Mouse (Mus musculus) ES-E14 (cell line): Measurements from ENCODE around the gene Gm3448. TPM values are rescaled to one million over a fixed set of nuclear protein-coding genes. Genes with fewer than 3 reads are reported as not detected.
"Not testable (repeated sequence)": the region's sequence is repeated elsewhere in the genome, so short reads cannot be mapped to it uniquely, and the experiment has no call there.

Experiments used
- DNase-seq: peaks from one replicate; pipeline ENCODE4 v3.0.0-alpha.2; 2013; ENCODE audit warnings: low read depth, low spot score
- H3K27ac ChIP-seq: 2 replicates; pipeline ENCODE4 v1.5.1; 2012; ENCODE audit warnings: low read depth, mild to moderate bottlenecking, low read length, moderate library complexity, mixed read lengths; ENCODE audit not compliant: poor library complexity, insufficient read depth, severe bottlenecking
- H3K36me3 ChIP-seq: 2 replicates; pipeline ENCODE4 v1.6.1; 2012; ENCODE audit warnings: mild to moderate bottlenecking, low read length, moderate library complexity, mixed read lengths; ENCODE audit not compliant: control insufficient read depth, poor library complexity, insufficient read depth, severe bottlenecking
- H3K4me1 ChIP-seq, 2 experiments: fragments of 150-350 bp in 1 of 2; sonication (generic) in 1 of 2; 2 replicates each; pipeline ENCODE4 v1.6.1; 2012; ENCODE audit warnings: low read length in 2 of 2, mild to moderate bottlenecking in 1 of 2, mixed read lengths in 1 of 2; ENCODE audit not compliant: control insufficient read depth in 2 of 2, insufficient read depth in 2 of 2, poor library complexity in 1 of 2
- H3K4me3 ChIP-seq, 2 experiments: fragments of 150-350 bp in 1 of 2; sonication (generic) in 1 of 2; 2 replicates each; pipeline ENCODE4 v1.5.1; 2012; ENCODE audit warnings: low read length in 2 of 2, low read depth in 1 of 2, mild to moderate bottlenecking in 1 of 2, mixed read lengths in 1 of 2; ENCODE audit not compliant: insufficient read depth in 1 of 2, poor library complexity in 1 of 2, severe bottlenecking in 1 of 2
- H3K9ac ChIP-seq: 2 replicates; pipeline ENCODE4 v1.6.1; 2012; ENCODE audit warnings: low read depth, mild to moderate bottlenecking, low read length, mixed read lengths; ENCODE audit not compliant: poor library complexity, insufficient read depth, severe bottlenecking
- H3K9me3 ChIP-seq: fragments of 150-350 bp; sonication (generic); 2 replicates; pipeline ENCODE4 v1.6.1; 2012; ENCODE audit warnings: low read depth, mild to moderate bottlenecking, low read length; ENCODE audit not compliant: control insufficient read depth, insufficient read depth
- in situ Hi-C, 2 experiments: fragments of 600-800 bp; cut with MboI; formaldehyde crosslinking; loops; one replicate each; pipeline ENCODE4 v1.15.1; 2025; ENCODE audit warnings: low sequenced_read_pairs in 2 of 2, inconsistent platforms in 1 of 2; ENCODE audit not compliant: unreplicated experiment in 2 of 2
- total RNA-seq: library from RNA; depleted of rRNA; stranded (reverse); fragments of 300-350 nt; gene quantifications from 2 replicates; pipeline ENCODE4 v1.2.3, GENCODE M21; 2012

Gm3448 gene
- total RNA-seq, 1 experiment = 17.7 TPM

DNA sequence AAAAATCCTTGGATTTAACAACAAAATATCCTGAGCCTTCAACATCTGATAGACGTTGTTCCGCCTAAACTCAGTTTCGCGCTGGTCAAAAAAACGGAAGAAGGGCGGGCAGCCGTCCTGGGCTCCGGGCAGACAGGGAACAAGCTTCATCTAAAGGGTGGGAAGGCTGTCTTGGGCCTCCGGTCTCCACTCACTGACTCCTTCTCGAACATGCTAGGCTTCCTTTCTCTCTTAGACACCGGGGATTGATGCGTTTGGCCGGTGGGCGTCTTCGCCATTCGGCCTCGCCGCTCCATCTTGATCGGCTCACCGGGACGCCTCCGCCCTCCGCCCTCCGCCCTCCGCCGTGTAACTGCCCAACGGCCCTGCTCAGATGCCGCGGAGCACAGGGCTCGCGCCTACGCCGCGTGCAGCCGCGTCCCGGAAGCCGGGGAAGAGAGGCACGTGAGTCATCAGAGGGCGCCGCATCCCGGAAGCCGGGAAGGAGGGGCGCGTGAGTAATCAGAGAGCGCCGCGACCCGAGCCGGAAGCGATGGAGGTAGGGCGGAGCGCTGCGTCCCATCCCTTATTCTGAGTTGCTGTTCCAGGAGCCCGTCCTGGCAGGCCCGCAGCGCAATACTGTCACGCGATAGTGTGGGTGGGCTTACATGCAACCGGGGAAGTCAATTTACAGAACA lies 62.8 kb downstream of the Gm3448 start, which contains the start of the genes 9030025P20Rik and Gm3417:
TSS of gene 9030025P20Rik (plus strand) at position 107 of the 677 bp plus-strand sequence.
TSS of gene Gm3417 (minus strand) at position 429 of the 677 bp plus-strand sequence.
- H3K36me3 ChIP-seq, H3K4me1 ChIP-seq, H3K27ac ChIP-seq, in situ Hi-C loops, DNase-seq, H3K9me3 ChIP-seq: not testable (repeated sequence)
- peak within 1 kb of the TSS; percentile 31; the same call in 1 of the 2 replicates for H3K9ac ChIP-seq
- H3K4me3 ChIP-seq = peak within 1 kb of the TSS; percentile 49 to 58

DNA sequence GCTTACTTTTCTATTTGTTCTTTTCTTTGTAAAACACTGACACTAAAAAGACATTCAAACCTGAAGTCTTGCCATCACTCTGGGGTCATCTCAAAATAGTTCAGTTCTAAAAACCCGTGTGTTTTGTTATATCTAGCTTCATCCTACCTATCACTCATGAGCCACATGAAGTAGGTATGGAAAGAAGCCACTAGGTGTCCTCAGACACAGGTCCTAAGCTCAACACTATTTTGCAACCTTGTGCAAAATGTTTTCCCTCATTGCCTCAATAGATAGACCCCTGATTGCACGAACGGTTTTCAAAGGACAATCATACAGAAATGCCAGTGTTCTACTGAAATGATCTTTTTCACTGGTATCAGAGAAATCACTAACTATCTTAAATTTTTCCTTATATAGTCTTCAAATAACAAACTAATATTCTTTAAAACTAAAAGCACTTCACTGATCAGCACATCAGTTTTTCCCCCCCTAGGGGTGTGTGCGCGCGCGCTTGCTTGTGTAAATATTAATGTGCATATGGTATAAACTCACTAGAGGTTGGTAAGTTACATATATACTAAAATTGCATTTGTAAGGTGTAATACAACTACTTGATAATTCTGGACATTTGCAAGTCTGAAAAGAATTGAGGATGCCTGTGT lies 63.5 kb downstream of the Gm3448 start:
- peak overlapping the region; percentile 31; the same call in 1 of the 2 replicates for H3K9ac ChIP-seq
- H3K36me3 ChIP-seq, H3K27ac ChIP-seq, in situ Hi-C loops, DNase-seq, H3K9me3 ChIP-seq, H3K4me1 ChIP-seq: not testable (repeated sequence)
- peak overlapping the region; percentile 49 to 58 for H3K4me3 ChIP-seq

DNA sequence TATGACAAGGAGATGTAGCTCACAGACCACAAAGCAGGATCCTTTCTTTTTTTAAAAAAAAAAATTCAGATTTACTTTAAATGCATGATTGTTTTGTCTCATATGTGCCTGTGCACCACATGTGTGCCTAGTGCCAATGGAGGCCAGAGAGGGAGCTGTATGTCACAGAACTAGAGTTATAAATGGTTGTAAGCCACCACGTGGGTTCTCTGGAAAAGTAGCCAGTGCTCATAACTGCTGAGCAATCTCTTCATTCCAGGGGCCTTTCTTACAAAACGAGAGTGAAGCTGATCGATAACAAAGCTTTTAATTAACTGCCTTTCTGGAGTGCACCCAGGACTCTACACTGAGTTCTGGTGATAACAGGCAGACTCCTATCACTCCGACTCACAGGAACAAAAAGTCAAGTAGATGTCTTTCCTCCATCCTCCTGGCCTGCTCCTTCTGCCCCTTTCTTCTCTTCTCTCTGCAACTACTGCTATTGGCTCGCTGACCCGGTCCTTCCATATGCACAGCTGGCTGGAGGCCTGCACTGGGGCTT lies 72.9 kb downstream of the Gm3448 start:
- H3K36me3 ChIP-seq, H3K9me3 ChIP-seq, H3K4me3 ChIP-seq, DNase-seq, H3K4me1 ChIP-seq, H3K27ac ChIP-seq, in situ Hi-C loops, H3K9ac ChIP-seq: not testable (repeated sequence)

DNA sequence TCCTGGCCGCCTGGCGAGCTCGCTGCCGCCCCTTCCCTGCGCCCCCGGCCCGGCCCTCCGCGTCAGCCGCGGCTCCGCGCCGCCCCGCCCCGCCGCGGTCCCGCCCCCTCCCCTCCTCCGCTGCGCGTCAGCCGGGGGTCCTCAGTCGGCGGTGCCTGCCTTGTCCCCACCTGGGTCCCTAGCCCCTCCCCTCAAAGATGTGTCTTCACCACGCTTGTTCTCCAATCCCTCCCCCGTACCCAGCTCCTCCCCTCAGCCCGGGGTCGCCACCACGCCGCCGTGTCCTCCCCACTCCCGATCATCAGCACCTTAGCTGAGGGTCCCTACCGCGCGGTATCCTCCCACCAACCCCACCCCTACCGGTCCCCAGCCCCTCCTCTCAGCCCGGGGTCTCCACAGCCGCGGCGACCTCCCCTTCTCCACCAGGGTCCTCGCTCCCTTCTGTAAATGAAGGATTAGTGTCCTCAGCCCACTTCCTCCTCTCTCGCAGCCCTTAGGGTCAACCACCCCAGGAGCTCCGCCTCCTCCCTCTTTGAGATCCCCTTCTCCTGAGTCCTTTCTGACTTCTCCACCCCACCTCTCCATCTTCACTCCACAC lies 79.7 kb downstream of the Gm3448 start:
- in situ Hi-C loops = not testable (repeated sequence)

DNA sequence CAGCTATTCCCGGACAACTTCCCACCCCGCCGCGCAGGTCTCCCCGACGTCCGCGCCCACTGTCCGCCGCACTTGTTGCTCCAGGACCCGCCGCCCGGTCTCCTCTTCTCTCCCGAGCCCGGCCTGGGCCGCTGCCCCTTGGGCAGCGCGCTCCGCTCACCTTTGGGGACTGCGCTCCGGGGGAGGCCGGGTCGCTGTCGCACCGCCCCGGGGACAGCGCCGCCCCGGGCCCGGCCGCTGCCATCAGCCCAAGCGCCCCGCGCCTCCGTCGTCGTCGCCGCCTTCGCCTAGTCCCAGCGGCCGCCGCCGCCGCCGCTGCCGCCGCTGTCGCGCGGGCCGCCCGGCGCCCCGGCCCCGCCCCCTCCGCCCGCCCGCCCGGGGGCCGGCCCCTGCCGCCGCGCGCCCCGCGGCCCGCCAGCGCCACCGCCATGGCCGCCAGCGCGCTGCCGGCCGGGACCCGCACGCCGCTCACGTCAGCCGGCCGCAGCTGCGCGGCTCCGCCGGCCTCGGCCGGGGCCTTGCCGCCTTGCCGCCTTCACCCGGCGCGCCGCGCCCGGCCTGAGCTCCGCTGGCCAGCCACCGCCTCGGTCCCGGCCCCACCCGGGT lies 80.3 kb downstream of the Gm3448 start, which contains the start of gene Phf10:
TSS of gene Phf10 (minus strand) at position 323 of the 606 bp plus-strand sequence.
- H3K9me3 ChIP-seq, in situ Hi-C loops, H3K36me3 ChIP-seq, DNase-seq, H3K4me1 ChIP-seq: not testable (repeated sequence)
- peak within 1 kb of the TSS; percentile 90 for H3K9ac ChIP-seq
- H3K4me3 ChIP-seq = peak within 1 kb of the TSS; percentile 94 to 95
- H3K27ac ChIP-seq = peak within 1 kb of the TSS; percentile 75; the same call in 1 of the 2 replicates

More for the DNA sequence above, 79.7 kb downstream of the Gm3448 start:
- H3K9ac ChIP-seq, H3K4me1 ChIP-seq, H3K27ac ChIP-seq, H3K9me3 ChIP-seq, DNase-seq, H3K4me3 ChIP-seq, H3K36me3 ChIP-seq: not testable (repeated sequence)
